Mouse (Mus musculus) midbrain, embryonic 16.5 days (tissue): Measurements from ENCODE around the gene Pole3. TPM values are rescaled to one million over a fixed set of nuclear protein-coding genes. Genes with fewer than 3 reads are reported as not detected.

Experiments used
- ATAC-seq: fragments of 200-750 bp; cut with Nextera tagmentation; 2 replicates; pipeline ENCODE4 v1.8.0; 2017; ENCODE audit warnings: moderate TSS enrichment
- H3K27ac ChIP-seq: fragments of 300-500 bp; sonication (generic); 2 replicates; pipeline ENCODE4 v1.5.1; 2014; ENCODE audit warnings: mild to moderate bottlenecking, low read length, mixed read lengths
- H3K27me3 ChIP-seq: fragments of 300-500 bp; sonication (generic); 2 replicates; pipeline ENCODE4 v1.6.1; 2014; ENCODE audit warnings: low read depth, low read length, mixed read lengths; ENCODE audit not compliant: control insufficient read depth, insufficient read depth
- H3K36me3 ChIP-seq: fragments of 300-500 bp; sonication (generic); 2 replicates; pipeline ENCODE4 v1.6.1; 2014; ENCODE audit warnings: mild to moderate bottlenecking, low read length, moderate library complexity, mixed read lengths; ENCODE audit not compliant: control insufficient read depth, insufficient read depth
- H3K4me1 ChIP-seq: fragments of 300-500 bp; sonication (generic); 2 replicates; pipeline ENCODE4 v1.6.1; 2014; ENCODE audit warnings: mild to moderate bottlenecking, low read length, mixed read lengths; ENCODE audit not compliant: control insufficient read depth, insufficient read depth
- H3K4me2 ChIP-seq: fragments of 300-500 bp; sonication (generic); 2 replicates; pipeline ENCODE4 v1.6.1; 2014; ENCODE audit warnings: mild to moderate bottlenecking, low read length, mixed read lengths
- H3K4me3 ChIP-seq: fragments of 300-500 bp; sonication (generic); 2 replicates; pipeline ENCODE4 v1.5.1; 2014; ENCODE audit warnings: low read depth, mild to moderate bottlenecking, low read length, moderate library complexity, mixed read lengths
- H3K9ac ChIP-seq: fragments of 300-500 bp; sonication (generic); 2 replicates; pipeline ENCODE4 v1.6.1; 2014; ENCODE audit warnings: low read depth, low read length, mixed read lengths
- H3K9me3 ChIP-seq: fragments of 300-500 bp; sonication (generic); replicated peaks from 2 replicates; pipeline ENCODE4 v1.6.1; 2014; ENCODE audit warnings: mild to moderate bottlenecking, low read length, mixed read lengths; ENCODE audit not compliant: control insufficient read depth, poor library complexity, severe bottlenecking
- WGBS: fragments of 180-500 bp; shearing (Covaris S2); extraction: QIAGEN DNeasy Blood & Tissue Kit; methylation state at CpG from one replicate; pipeline ENCODE4 v1.1.7; 2014; 5-methylcytosine and 5-hydroxymethylcytosine counted together
- polyA plus RNA-seq: library from polyadenylated mRNA; unstranded; fragments of >200 nt; fragmentation: Nextera tagmentation; extraction: Ambion mirVana; gene quantifications from 2 replicates; pipeline ENCODE4 v1.2.1, GENCODE M21; 2015

Pole3 gene
- 57.9 and 64.7 TPM in 2 replicates for polyA plus RNA-seq

GRCm38 (mm10) chr4:62524651-62525488 lies at the start of gene Pole3, which contains the start of gene 4933430I17Rik:
Pole3 (minus strand) TSS chr4:62525068.
4933430I17Rik (plus strand) TSS chr4:62525369.
- no peaks in the 10 kb centered on the region for H3K27me3 ChIP-seq

DNA sequence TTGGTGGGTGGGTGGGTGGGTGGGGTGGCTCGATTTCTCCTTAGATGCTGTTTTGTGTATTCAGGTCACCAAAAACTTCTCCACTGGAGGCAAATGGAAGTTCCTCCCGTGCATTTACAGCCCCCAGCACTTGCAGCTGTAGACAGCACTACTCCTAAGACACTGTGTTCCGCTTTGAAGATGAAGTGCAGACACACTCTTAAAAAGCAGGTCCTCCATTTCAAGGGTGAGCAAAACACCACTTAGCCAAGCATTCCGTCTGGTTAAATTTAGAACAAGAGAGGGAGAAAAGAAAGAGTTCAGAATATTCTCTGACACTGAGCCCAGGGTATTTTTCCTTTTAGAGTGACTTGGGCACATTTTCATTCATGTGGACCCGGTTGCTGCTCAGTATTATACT lies 45.2 kb upstream of the Pole3 start:
- H3K4me3 ChIP-seq = no peak overlapping the region
- no peaks in the 10 kb centered on the region for H3K9me3 ChIP-seq
- WGBS = 83% methylated on average over 5 of the region's 5 CpGs
- H3K4me2 ChIP-seq = no peak overlapping the region
- H3K36me3 ChIP-seq = no peaks in the 10 kb centered on the region
- H3K27ac ChIP-seq = no peak overlapping the region
- ATAC-seq = no peak
- H3K27me3 ChIP-seq = no peaks in the 10 kb centered on the region
- H3K9ac ChIP-seq = no peak overlapping the region
- H3K4me1 ChIP-seq = no peaks in the 10 kb centered on the region

More at GRCm38 (mm10) chr4:62524651-62525488, at the start of gene Pole3, which contains the start of gene 4933430I17Rik:
- Histone ChIP-seq H3K27ac (peak within 1 kb of the TSS; percentile 100), H3K4me3 (peak within 1 kb of the TSS; percentile 82), H3K4me1 (peaks cover 13% of the 10 kb centered on the region), H3K9ac (peak within 1 kb of the TSS; percentile 81), H3K4me2 (peak within 1 kb of the TSS; percentile 94), H3K9me3 (no peaks in the 10 kb centered on the region), H3K36me3 (no peaks in the 10 kb centered on the region)
- peak; percentile 98 for ATAC-seq
- under 1% methylated on average over 59 of the region's 59 CpGs for WGBS

- Histone ChIP-seq H3K4me2 (no peak overlapping the region), H3K4me3 (no peak overlapping the region), H3K36me3 (no peaks in the 10 kb centered on the region), H3K9me3 (no peaks in the 10 kb centered on the region), H3K27ac (no peak overlapping the region), H3K4me1 (no peaks in the 10 kb centered on the region), H3K9ac (no peak overlapping the region), H3K27me3 (no peaks in the 10 kb centered on the region)
- WGBS = 90% methylated on average over 5 of the region's 5 CpGs
- ATAC-seq = no peak
Measured at GRCm38 (mm10) chr4:62569603-62570002, 44.7 kb upstream of the Pole3 start.

- WGBS = 100% methylated on average over 1 of the region's 1 CpGs
- no peak overlapping the region for H3K9ac ChIP-seq
- H3K27me3 ChIP-seq = no peaks in the 10 kb centered on the region
- no peak for ATAC-seq
- no peaks in the 10 kb centered on the region for H3K4me1 ChIP-seq
- no peaks in the 10 kb centered on the region for H3K9me3 ChIP-seq
- no peak overlapping the region for H3K4me3 ChIP-seq
- no peaks in the 10 kb centered on the region for H3K36me3 ChIP-seq
- H3K4me2 ChIP-seq = no peak overlapping the region
- H3K27ac ChIP-seq = no peak overlapping the region
Measured at GRCm38 (mm10) chr4:62568359-62568758, 43.5 kb upstream of the Pole3 start.

DNA sequence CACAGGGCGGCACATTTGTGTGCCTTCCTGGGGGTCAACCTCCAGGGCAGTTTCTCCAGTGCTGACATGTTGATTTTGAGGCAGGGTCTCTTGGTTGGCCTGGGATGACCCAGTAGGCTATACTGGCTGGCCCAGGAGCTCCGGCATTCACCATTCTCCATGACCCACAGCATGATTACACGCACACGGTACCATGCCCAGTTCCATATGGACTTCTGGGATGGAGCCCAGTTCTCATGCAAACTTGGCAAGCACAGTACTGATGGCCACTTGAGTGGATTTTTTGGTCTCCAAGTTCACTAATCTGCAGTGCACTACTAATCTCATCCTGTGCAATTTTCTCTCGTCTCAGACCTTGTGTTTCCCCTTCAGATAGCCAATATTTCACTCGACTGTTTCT lies 42.8 kb upstream of the Pole3 start:
- WGBS = 92% methylated on average over 6 of the region's 6 CpGs

DNA sequence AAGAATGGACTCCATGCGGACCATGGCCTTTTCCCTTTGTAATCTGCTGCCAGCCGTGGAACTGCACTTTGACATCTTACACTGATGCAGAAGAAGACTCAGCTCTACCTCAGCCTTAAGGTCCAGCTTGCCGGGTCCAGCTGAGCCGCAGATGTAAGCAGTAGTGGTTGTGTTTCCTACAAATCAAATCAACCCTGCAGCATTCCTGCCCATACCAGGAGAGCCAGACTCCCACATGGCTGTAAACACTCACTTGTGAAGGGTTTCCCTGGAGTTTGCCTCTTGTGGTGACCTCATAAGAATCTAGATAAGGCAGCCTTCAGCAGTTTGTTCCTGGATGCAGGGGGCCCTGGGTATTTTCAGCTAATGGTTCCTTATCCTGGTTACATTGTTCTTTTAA lies 41.7 kb upstream of the Pole3 start:
- no peak overlapping the region for H3K27ac ChIP-seq
- no peak overlapping the region for H3K9ac ChIP-seq
- H3K4me1 ChIP-seq = 0 out of 2 replicates have a peak, but pooled peaks cover 3% of the 10 kb centered on the region
- no peaks in the 10 kb centered on the region for H3K9me3 ChIP-seq
- no peaks in the 10 kb centered on the region for H3K36me3 ChIP-seq
- WGBS = 93% methylated on average over 4 of the region's 4 CpGs
- no peaks in the 10 kb centered on the region for H3K27me3 ChIP-seq
- no peak overlapping the region for H3K4me2 ChIP-seq
- no peak for ATAC-seq
- no peak overlapping the region for H3K4me3 ChIP-seq

More for the DNA sequence above, 42.8 kb upstream of the Pole3 start:
- Histone ChIP-seq H3K27ac (no peak overlapping the region), H3K9me3 (no peaks in the 10 kb centered on the region), H3K4me2 (no peak overlapping the region), H3K27me3 (no peaks in the 10 kb centered on the region), H3K4me1 (no peaks in the 10 kb centered on the region), H3K36me3 (no peaks in the 10 kb centered on the region), H3K4me3 (no peak overlapping the region), H3K9ac (no peak overlapping the region)
- ATAC-seq = no peak

DNA sequence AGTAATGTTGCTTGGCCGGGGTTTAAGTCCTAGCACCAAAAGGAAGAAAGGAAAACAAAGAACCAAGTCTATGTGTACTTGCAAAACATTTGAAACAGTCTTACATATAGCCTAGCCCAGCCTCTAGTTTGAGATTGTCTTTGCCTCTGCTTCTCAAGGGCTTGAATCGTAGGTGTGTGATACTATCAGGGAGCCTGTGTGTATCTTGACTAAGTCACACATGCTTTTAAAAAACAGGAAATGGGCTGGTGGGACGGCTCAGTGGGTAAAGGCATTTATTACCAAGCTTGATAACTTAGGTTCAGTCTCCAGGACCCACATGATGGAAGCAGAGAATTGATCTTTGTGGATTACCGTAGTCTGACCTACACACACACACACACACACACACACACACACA lies 37.1 kb upstream of the Pole3 start:
- 79% methylated on average over 4 of the region's 4 CpGs for WGBS
- Histone ChIP-seq H3K9ac (no peak overlapping the region), H3K27ac (no peak overlapping the region), H3K4me3 (no peak overlapping the region), H3K27me3 (no peaks in the 10 kb centered on the region), H3K9me3 (no peaks in the 10 kb centered on the region), H3K4me1 (0 out of 2 replicates have a peak, but pooled peaks cover 5% of the 10 kb centered on the region), H3K36me3 (no peaks in the 10 kb centered on the region), H3K4me2 (no peak overlapping the region)
- 0 out of 2 replicates have a peak, but pooled peaks have one; percentile 7 for ATAC-seq

GRCm38 (mm10) chr4:62561630-62562001 lies 36.7 kb upstream of the Pole3 start:
- no peak overlapping the region for H3K9ac ChIP-seq
- WGBS = 46% methylated on average over 3 of the region's 3 CpGs
- ATAC-seq = no peak
- H3K4me3 ChIP-seq = no peak overlapping the region
- no peak overlapping the region for H3K4me2 ChIP-seq
- H3K36me3 ChIP-seq = no peaks in the 10 kb centered on the region
- 0 out of 2 replicates have a peak, but pooled peaks cover 5% of the 10 kb centered on the region for H3K4me1 ChIP-seq
- no peaks in the 10 kb centered on the region for H3K9me3 ChIP-seq
- no peak overlapping the region for H3K27ac ChIP-seq
- no peaks in the 10 kb centered on the region for H3K27me3 ChIP-seq

DNA sequence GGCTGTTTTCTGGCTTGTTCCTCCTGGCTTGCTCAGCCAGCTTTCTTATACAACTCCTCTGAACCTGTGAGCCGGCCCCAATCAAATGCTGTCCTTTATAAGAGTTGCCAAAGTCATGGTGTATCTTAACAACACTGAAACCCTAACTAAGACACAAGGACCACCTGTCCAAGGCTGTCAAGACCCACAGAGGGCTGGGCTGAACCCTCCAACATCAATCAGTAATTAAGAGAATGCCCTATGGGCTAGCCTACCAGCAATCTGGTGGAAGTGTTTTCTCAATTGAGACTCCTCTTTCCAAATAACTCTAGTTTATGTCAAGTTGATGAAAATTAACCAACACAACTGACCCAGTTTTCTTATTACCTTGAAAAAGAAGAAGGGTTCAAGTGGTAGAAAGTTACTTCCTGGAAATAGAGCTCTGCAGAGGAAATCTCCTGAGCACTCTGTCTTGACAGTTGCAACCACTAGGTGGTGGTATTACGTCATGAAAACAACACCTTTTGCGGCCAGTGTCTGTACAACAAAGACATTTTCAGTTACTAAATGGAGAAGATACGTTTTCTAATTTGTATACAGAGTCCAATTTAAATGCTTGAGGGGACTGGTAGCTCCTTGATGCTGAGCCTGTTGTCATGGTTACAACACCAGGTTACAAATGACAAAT lies 36.2 kb upstream of the Pole3 start:
- peak; percentile 83 for ATAC-seq
- no peaks in the 10 kb centered on the region for H3K9me3 ChIP-seq
- H3K27me3 ChIP-seq = no peaks in the 10 kb centered on the region
- 0 out of 2 replicates have a peak, but pooled peaks cover 5% of the 10 kb centered on the region for H3K4me1 ChIP-seq
- no peak overlapping the region for H3K9ac ChIP-seq
- WGBS = 23% methylated on average over 4 of the region's 4 CpGs
- no peak overlapping the region for H3K27ac ChIP-seq
- no peak overlapping the region for H3K4me3 ChIP-seq
- no peak overlapping the region for H3K4me2 ChIP-seq
- no peaks in the 10 kb centered on the region for H3K36me3 ChIP-seq
